Mouse (Mus musculus) embryonic facial prominence, embryonic 12.5 days (tissue): ENCODE measurements around the gene Oxct1. TPM values are rescaled to one million over a fixed set of nuclear protein-coding genes. Genes with fewer than 3 reads are reported as not detected.

Source experiments
- ATAC-seq: fragments of 200-750 bp; cut with Nextera tagmentation; 2 replicates; pipeline ENCODE4 v1.8.0; 2017; ENCODE audit not compliant: insufficient number of reproducible peaks, insufficient read depth, low FRiP score, low TSS enrichment
- H3K27ac ChIP-seq: fragments of 300-500 bp; sonication (generic); 2 replicates; pipeline ENCODE4 v1.5.1; 2016; ENCODE audit warnings: mild to moderate bottlenecking
- H3K27me3 ChIP-seq: fragments of 300-500 bp; sonication (generic); 2 replicates; pipeline ENCODE4 v1.6.1; 2016; ENCODE audit warnings: mild to moderate bottlenecking, moderate library complexity
- H3K36me3 ChIP-seq: fragments of 300-500 bp; sonication (generic); 2 replicates; pipeline ENCODE4 v1.6.1; 2016; ENCODE audit warnings: mild to moderate bottlenecking
- H3K4me1 ChIP-seq: fragments of 300-500 bp; sonication (generic); 2 replicates; pipeline ENCODE4 v1.6.1; 2016
- H3K4me2 ChIP-seq: fragments of 300-500 bp; sonication (generic); replicated peaks from 2 replicates; pipeline ENCODE4 v1.6.1; 2016; ENCODE audit warnings: mild to moderate bottlenecking, moderate library complexity
- H3K4me3 ChIP-seq: fragments of 300-500 bp; sonication (generic); 2 replicates; pipeline ENCODE4 v1.5.1; 2016; ENCODE audit warnings: mild to moderate bottlenecking
- H3K9ac ChIP-seq: fragments of 300-500 bp; sonication (generic); 2 replicates; pipeline ENCODE4 v1.6.1; 2016; ENCODE audit warnings: mild to moderate bottlenecking, moderate library complexity
- H3K9me3 ChIP-seq: fragments of 300-500 bp; sonication (generic); 2 replicates; pipeline ENCODE4 v1.6.1; 2016; ENCODE audit warnings: mild to moderate bottlenecking, moderate library complexity
- WGBS: fragments of 180-500 bp; shearing (Covaris S2); methylation state at CpG from one replicate; pipeline ENCODE4 v1.1.7; 2016; 5-methylcytosine and 5-hydroxymethylcytosine counted together
- polyA plus RNA-seq: library from polyadenylated mRNA; unstranded; fragments of >200 nt; fragmentation: Nextera tagmentation; extraction: Ambion mirVana; gene quantifications from 2 replicates; pipeline ENCODE4 v1.2.1, GENCODE M21; 2016

Oxct1 gene
- polyA plus RNA-seq, 1 experiment from 2014 or later, result 215 TPM

GRCm38 (mm10) chr15:4033168-4034004 is 7.2 kb downstream of the Oxct1 start:
- Histone ChIP-seq H3K27ac (no peak overlapping the region), H3K4me2 (no peak overlapping the region), H3K36me3 (peaks cover 14% of the 10 kb centered on the region; the same call in 1 of the 2 replicates), H3K4me3 (no peak overlapping the region), H3K4me1 (peaks cover 2% of the 10 kb centered on the region; the same call in 1 of the 2 replicates), H3K9me3 (no peaks in the 10 kb centered on the region), H3K27me3 (no peaks in the 10 kb centered on the region), H3K9ac (no peak overlapping the region)
- ATAC-seq, result no peak
- 75% methylated on average over 3 of the region's 3 CpGs for WGBS

- H3K4me2 ChIP-seq, result no peak overlapping the region
- H3K4me3 ChIP-seq, result no peak overlapping the region
- no peaks in the 10 kb centered on the region for H3K27me3 ChIP-seq
- no peak for ATAC-seq
- peaks cover 20% of the 10 kb centered on the region for H3K36me3 ChIP-seq
- H3K4me1 ChIP-seq, result no peaks in the 10 kb centered on the region
- no peaks in the 10 kb centered on the region for H3K9me3 ChIP-seq
- H3K27ac ChIP-seq, result no peak overlapping the region
- H3K9ac ChIP-seq, result no peak overlapping the region
- WGBS, result 50% methylated on average over 3 of the region's 3 CpGs
Measured at GRCm38 (mm10) chr15:4042423-4042822, 16.2 kb downstream of the Oxct1 start.

- no peaks in the 10 kb centered on the region for H3K9me3 ChIP-seq
- WGBS, result 26% methylated on average over 4 of the region's 4 CpGs
- H3K4me1 ChIP-seq, result no peaks in the 10 kb centered on the region
- H3K4me2 ChIP-seq, result no peak overlapping the region
- H3K27me3 ChIP-seq, result no peaks in the 10 kb centered on the region
- H3K36me3 ChIP-seq, result peaks cover 20% of the 10 kb centered on the region
- no peak for ATAC-seq
- H3K4me3 ChIP-seq, result no peak overlapping the region
- H3K9ac ChIP-seq, result no peak overlapping the region
- H3K27ac ChIP-seq, result no peak overlapping the region
Measured at GRCm38 (mm10) chr15:4043032-4043471, 16.9 kb downstream of the Oxct1 start.

GRCm38 (mm10) chr15:4056627-4057026 is 30.4 kb downstream of the Oxct1 start:
- Histone ChIP-seq H3K9me3 (no peaks in the 10 kb centered on the region), H3K4me2 (no peak overlapping the region), H3K27ac (no peak overlapping the region), H3K9ac (no peak overlapping the region), H3K4me1 (no peaks in the 10 kb centered on the region), H3K27me3 (no peaks in the 10 kb centered on the region), H3K36me3 (peaks cover 42% of the 10 kb centered on the region), H3K4me3 (no peak overlapping the region)
- WGBS, result 20% methylated on average over 5 of the region's 5 CpGs
- ATAC-seq, result no peak

- H3K9me3 ChIP-seq, result no peaks in the 10 kb centered on the region
- no peaks in the 10 kb centered on the region for H3K27me3 ChIP-seq
- H3K36me3 ChIP-seq, result peaks cover 39% of the 10 kb centered on the region
- no peak overlapping the region for H3K4me3 ChIP-seq
- no peaks in the 10 kb centered on the region for H3K4me1 ChIP-seq
- no peak overlapping the region for H3K9ac ChIP-seq
- no peak overlapping the region for H3K4me2 ChIP-seq
- ATAC-seq, result no peak
- H3K27ac ChIP-seq, result no peak overlapping the region
- WGBS, result 87% methylated on average over 5 of the region's 5 CpGs
Measured at GRCm38 (mm10) chr15:4063574-4063973, 37.4 kb downstream of the Oxct1 start.

GRCm38 (mm10) chr15:4064013-4064412 is 37.8 kb downstream of the Oxct1 start:
- no peak overlapping the region for H3K9ac ChIP-seq
- no peak overlapping the region for H3K4me2 ChIP-seq
- H3K36me3 ChIP-seq, result peaks cover 39% of the 10 kb centered on the region
- no peaks in the 10 kb centered on the region for H3K9me3 ChIP-seq
- H3K4me1 ChIP-seq, result no peaks in the 10 kb centered on the region
- H3K4me3 ChIP-seq, result no peak overlapping the region
- ATAC-seq, result no peak
- H3K27ac ChIP-seq, result no peak overlapping the region
- 84% methylated on average over 7 of the region's 7 CpGs for WGBS
- no peaks in the 10 kb centered on the region for H3K27me3 ChIP-seq

- H3K4me3 ChIP-seq, result no peak overlapping the region
- no peaks in the 10 kb centered on the region for H3K9me3 ChIP-seq
- H3K36me3 ChIP-seq, result peaks cover 35% of the 10 kb centered on the region
- WGBS, result 89% methylated on average over 5 of the region's 5 CpGs
- no peak overlapping the region for H3K9ac ChIP-seq
- no peak overlapping the region for H3K27ac ChIP-seq
- H3K4me2 ChIP-seq, result no peak overlapping the region
- no peak for ATAC-seq
- no peaks in the 10 kb centered on the region for H3K4me1 ChIP-seq
- H3K27me3 ChIP-seq, result no peaks in the 10 kb centered on the region
Measured at GRCm38 (mm10) chr15:4064694-4065093, 38.5 kb downstream of the Oxct1 start.

- no peaks in the 10 kb centered on the region for H3K27me3 ChIP-seq
- H3K4me3 ChIP-seq, result no peak overlapping the region
- no peak overlapping the region for H3K9ac ChIP-seq
- H3K4me2 ChIP-seq, result no peak overlapping the region
- H3K27ac ChIP-seq, result no peak overlapping the region
- 0 out of 2 replicates have a peak, but pooled peaks cover 23% of the 10 kb centered on the region for H3K36me3 ChIP-seq
- no peak for ATAC-seq
- 77% methylated on average over 5 of the region's 5 CpGs for WGBS
- no peaks in the 10 kb centered on the region for H3K4me1 ChIP-seq
- H3K9me3 ChIP-seq, result no peaks in the 10 kb centered on the region
Measured at GRCm38 (mm10) chr15:4067273-4067990, 41.2 kb downstream of the Oxct1 start.

GRCm38 (mm10) chr15:4077978-4078377 is 51.8 kb downstream of the Oxct1 start:
- no peak for ATAC-seq
- Histone ChIP-seq H3K4me2 (no peak overlapping the region), H3K9me3 (no peaks in the 10 kb centered on the region), H3K9ac (no peak overlapping the region), H3K36me3 (peaks cover 4% of the 10 kb centered on the region; the same call in 1 of the 2 replicates), H3K4me3 (no peak overlapping the region), H3K27ac (no peak overlapping the region), H3K4me1 (no peaks in the 10 kb centered on the region), H3K27me3 (no peaks in the 10 kb centered on the region)
- WGBS, result 85% methylated on average over 4 of the region's 4 CpGs

GRCm38 (mm10) chr15:4078785-4079184 is 52.6 kb downstream of the Oxct1 start:
- Histone ChIP-seq H3K27me3 (no peaks in the 10 kb centered on the region), H3K27ac (no peak overlapping the region), H3K9me3 (no peaks in the 10 kb centered on the region), H3K4me3 (no peak overlapping the region), H3K9ac (no peak overlapping the region), H3K4me2 (no peak overlapping the region), H3K4me1 (no peaks in the 10 kb centered on the region), H3K36me3 (no peaks in the 10 kb centered on the region)
- 88% methylated on average over 5 of the region's 5 CpGs for WGBS
- ATAC-seq, result no peak

GRCm38 (mm10) chr15:4079425-4080189 is 53.4 kb downstream of the Oxct1 start:
- H3K9me3 ChIP-seq, result no peaks in the 10 kb centered on the region
- H3K27ac ChIP-seq, result no peak overlapping the region
- no peak overlapping the region for H3K4me3 ChIP-seq
- ATAC-seq, result no peak
- no peaks in the 10 kb centered on the region for H3K4me1 ChIP-seq
- H3K4me2 ChIP-seq, result no peak overlapping the region
- H3K36me3 ChIP-seq, result no peaks in the 10 kb centered on the region
- H3K9ac ChIP-seq, result no peak overlapping the region
- 89% methylated on average over 13 of the region's 13 CpGs for WGBS
- no peaks in the 10 kb centered on the region for H3K27me3 ChIP-seq
